Mouse (Mus musculus): ENCODE measurements around the gene Nfkb1. TPM values are rescaled to one million over a fixed set of nuclear protein-coding genes. Genes with fewer than 3 reads are reported as not detected.
A peak's percentile ranks its signal among the peaks of the same experiment; 100 is the strongest.

The Nfkb1 gene
- polyA plus RNA-seq, 1 experiment from 2014 or later: 24.0 TPM

GRCm38 (mm10) chr3:135727339-135727738 lies 36.0 kb upstream of the Nfkb1 start:
- 81% methylated on average over 10 of the region's 10 CpGs for WGBS
- Histone ChIP-seq H3K4me1 (ENCODE audit: control insufficient read depth, insufficient read depth, low read length) (peaks cover 12% of the 10 kb centered on the region), H3K9me3 (replicated peaks; ENCODE audit: control insufficient read depth, low read length) (no peaks in the 10 kb centered on the region), H3K27ac (ENCODE audit: low read length) (no peak overlapping the region), H3K36me3 (ENCODE audit: control insufficient read depth, insufficient read depth) (no peaks in the 10 kb centered on the region), H3K9ac (ENCODE audit: low read length) (no peak overlapping the region), H3K27me3 (ENCODE audit: control insufficient read depth, insufficient read depth, low read length) (no peaks in the 10 kb centered on the region), H3K4me2 (ENCODE audit: low read depth, low read length) (no peak overlapping the region), H3K4me3 (ENCODE audit: low read length) (no peak overlapping the region)
- ATAC-seq (replicated peaks; ENCODE audit: extremely low read depth, insufficient read depth, low FRiP score): no peak; the same call in 1 of the 2 replicates

GRCm38 (mm10) chr3:135726521-135727275 lies 35.4 kb upstream of the Nfkb1 start:
- Histone ChIP-seq H3K36me3 (ENCODE audit: control insufficient read depth, insufficient read depth) (no peaks in the 10 kb centered on the region), H3K4me3 (ENCODE audit: low read length) (no peak overlapping the region), H3K9me3 (replicated peaks; ENCODE audit: control insufficient read depth, low read length) (no peaks in the 10 kb centered on the region), H3K4me1 (ENCODE audit: control insufficient read depth, insufficient read depth, low read length) (peaks cover 10% of the 10 kb centered on the region), H3K9ac (ENCODE audit: low read length) (no peak overlapping the region), H3K27me3 (ENCODE audit: control insufficient read depth, insufficient read depth, low read length) (no peaks in the 10 kb centered on the region), H3K4me2 (ENCODE audit: low read depth, low read length) (no peak overlapping the region), H3K27ac (ENCODE audit: low read length) (no peak overlapping the region)
- ATAC-seq (replicated peaks; ENCODE audit: extremely low read depth, insufficient read depth, low FRiP score): no peak
- 56% methylated on average over 7 of the region's 7 CpGs for WGBS

- H3K36me3 ChIP-seq (ENCODE audit: control insufficient read depth, insufficient read depth): no peaks in the 10 kb centered on the region
- H3K9ac ChIP-seq (ENCODE audit: low read length): no peak overlapping the region
- ATAC-seq (replicated peaks; ENCODE audit: extremely low read depth, insufficient read depth, low FRiP score): no peak
- no peak overlapping the region for H3K27ac ChIP-seq (ENCODE audit: low read length)
- peaks cover 8% of the 10 kb centered on the region; the same call in 1 of the 2 replicates for H3K4me1 ChIP-seq (ENCODE audit: control insufficient read depth, insufficient read depth, low read length)
- no peak overlapping the region for H3K4me2 ChIP-seq (ENCODE audit: low read depth, low read length)
- H3K9me3 ChIP-seq (replicated peaks; ENCODE audit: control insufficient read depth, low read length): no peaks in the 10 kb centered on the region
- 81% methylated on average over 15 of the region's 15 CpGs for WGBS
- H3K27me3 ChIP-seq (ENCODE audit: control insufficient read depth, insufficient read depth, low read length): no peaks in the 10 kb centered on the region
- H3K4me3 ChIP-seq (ENCODE audit: low read length): no peak overlapping the region
Observed at GRCm38 (mm10) chr3:135726023-135726422, 34.7 kb upstream of the Nfkb1 start.

- Histone ChIP-seq H3K27ac (ENCODE audit: low read length) (no peak overlapping the region), H3K4me3 (ENCODE audit: low read length) (no peak overlapping the region), H3K27me3 (ENCODE audit: control insufficient read depth, insufficient read depth, low read length) (no peaks in the 10 kb centered on the region), H3K4me1 (ENCODE audit: control insufficient read depth, insufficient read depth, low read length) (peaks cover 6% of the 10 kb centered on the region; the same call in 1 of the 2 replicates), H3K4me2 (ENCODE audit: low read depth, low read length) (no peak overlapping the region), H3K9ac (ENCODE audit: low read length) (no peak overlapping the region), H3K9me3 (replicated peaks; ENCODE audit: control insufficient read depth, low read length) (no peaks in the 10 kb centered on the region), H3K36me3 (ENCODE audit: control insufficient read depth, insufficient read depth) (no peaks in the 10 kb centered on the region)
- no peak for ATAC-seq (replicated peaks; ENCODE audit: extremely low read depth, insufficient read depth, low FRiP score)
- 79% methylated on average over 2 of the region's 2 CpGs for WGBS
Observed at GRCm38 (mm10) chr3:135722104-135722503, 30.8 kb upstream of the Nfkb1 start.

- no peak for ATAC-seq (replicated peaks; ENCODE audit: extremely low read depth, insufficient read depth, low FRiP score)
- peaks cover 2% of the 10 kb centered on the region; the same call in 1 of the 2 replicates for H3K4me1 ChIP-seq (ENCODE audit: control insufficient read depth, insufficient read depth, low read length)
- no peak overlapping the region for H3K4me2 ChIP-seq (ENCODE audit: low read depth, low read length)
- H3K9me3 ChIP-seq (replicated peaks; ENCODE audit: control insufficient read depth, low read length): no peaks in the 10 kb centered on the region
- no peaks in the 10 kb centered on the region for H3K36me3 ChIP-seq (ENCODE audit: control insufficient read depth, insufficient read depth)
- H3K27me3 ChIP-seq (ENCODE audit: control insufficient read depth, insufficient read depth, low read length): no peaks in the 10 kb centered on the region
- no peak overlapping the region for H3K9ac ChIP-seq (ENCODE audit: low read length)
- no peak overlapping the region for H3K27ac ChIP-seq (ENCODE audit: low read length)
- 94% methylated on average over 3 of the region's 3 CpGs for WGBS
- H3K4me3 ChIP-seq (ENCODE audit: low read length): no peak overlapping the region
Observed at GRCm38 (mm10) chr3:135719969-135720368, 28.6 kb upstream of the Nfkb1 start.

- H3K4me1 ChIP-seq (ENCODE audit: control insufficient read depth, insufficient read depth, low read length): peaks cover 2% of the 10 kb centered on the region; the same call in 1 of the 2 replicates
- 52% methylated on average over 6 of the region's 6 CpGs for WGBS
- no peak overlapping the region for H3K4me3 ChIP-seq (ENCODE audit: low read length)
- no peaks in the 10 kb centered on the region for H3K36me3 ChIP-seq (ENCODE audit: control insufficient read depth, insufficient read depth)
- H3K27ac ChIP-seq (ENCODE audit: low read length): no peak overlapping the region
- no peak overlapping the region for H3K9ac ChIP-seq (ENCODE audit: low read length)
- H3K27me3 ChIP-seq (ENCODE audit: control insufficient read depth, insufficient read depth, low read length): no peaks in the 10 kb centered on the region
- ATAC-seq (replicated peaks; ENCODE audit: extremely low read depth, insufficient read depth, low FRiP score): no peak
- H3K9me3 ChIP-seq (replicated peaks; ENCODE audit: control insufficient read depth, low read length): no peaks in the 10 kb centered on the region
- no peak overlapping the region for H3K4me2 ChIP-seq (ENCODE audit: low read depth, low read length)
Observed at GRCm38 (mm10) chr3:135719179-135719532, 27.8 kb upstream of the Nfkb1 start.

GRCm38 (mm10) chr3:135718323-135719178 lies 27.2 kb upstream of the Nfkb1 start:
- Histone ChIP-seq H3K27me3 (ENCODE audit: control insufficient read depth, insufficient read depth, low read length) (no peaks in the 10 kb centered on the region), H3K9ac (ENCODE audit: low read length) (no peak overlapping the region), H3K36me3 (ENCODE audit: control insufficient read depth, insufficient read depth) (no peaks in the 10 kb centered on the region), H3K27ac (ENCODE audit: low read length) (no peak overlapping the region), H3K9me3 (replicated peaks; ENCODE audit: control insufficient read depth, low read length) (no peaks in the 10 kb centered on the region), H3K4me1 (ENCODE audit: control insufficient read depth, insufficient read depth, low read length) (peaks cover 2% of the 10 kb centered on the region; the same call in 1 of the 2 replicates), H3K4me2 (ENCODE audit: low read depth, low read length) (peak overlapping the region; percentile 14; the same call in 1 of the 2 replicates), H3K4me3 (ENCODE audit: low read length) (no peak overlapping the region)
- WGBS: 51% methylated on average over 6 of the region's 6 CpGs
- ATAC-seq (replicated peaks; ENCODE audit: extremely low read depth, insufficient read depth, low FRiP score): 0 out of 2 replicates have a peak, but pooled peaks have one; percentile 41

- no peak overlapping the region for H3K4me3 ChIP-seq (ENCODE audit: low read length)
- H3K9me3 ChIP-seq (replicated peaks; ENCODE audit: control insufficient read depth, low read length): no peaks in the 10 kb centered on the region
- H3K27ac ChIP-seq (ENCODE audit: low read length): no peak overlapping the region
- no peaks in the 10 kb centered on the region for H3K36me3 ChIP-seq (ENCODE audit: control insufficient read depth, insufficient read depth)
- H3K27me3 ChIP-seq (ENCODE audit: control insufficient read depth, insufficient read depth, low read length): no peaks in the 10 kb centered on the region
- H3K4me2 ChIP-seq (ENCODE audit: low read depth, low read length): no peak overlapping the region
- no peak for ATAC-seq (replicated peaks; ENCODE audit: extremely low read depth, insufficient read depth, low FRiP score)
- peaks cover 1% of the 10 kb centered on the region; the same call in 1 of the 2 replicates for H3K4me1 ChIP-seq (ENCODE audit: control insufficient read depth, insufficient read depth, low read length)
- 17% methylated on average over 4 of the region's 4 CpGs for WGBS
- no peak overlapping the region for H3K9ac ChIP-seq (ENCODE audit: low read length)
Observed at GRCm38 (mm10) chr3:135713016-135713950, 21.9 kb upstream of the Nfkb1 start.
